Mouse (Mus musculus) lung, embryonic 14.5 days (tissue): Measurements from ENCODE around the gene Eif2b3. TPM values are rescaled to one million over a fixed set of nuclear protein-coding genes. Genes with fewer than 3 reads are reported as not detected.

Experiments used
- ATAC-seq: fragments of 200-750 bp; cut with Nextera tagmentation; 2 replicates; pipeline ENCODE4 v1.8.0; 2017; ENCODE audit warnings: mild to moderate bottlenecking, moderate TSS enrichment, moderate library complexity; ENCODE audit not compliant: insufficient read depth
- DNase-seq: peaks from one replicate; pipeline ENCODE4 v3.0.0-alpha.2; 2015
- H3K27ac ChIP-seq: fragments of 300-500 bp; sonication (generic); 2 replicates; pipeline ENCODE4 v1.5.1; 2014; ENCODE audit warnings: low read depth, mild to moderate bottlenecking, moderate library complexity
- H3K27me3 ChIP-seq: fragments of 300-500 bp; sonication (generic); 2 replicates; pipeline ENCODE4 v1.6.1; 2014; ENCODE audit warnings: low read length, control low read depth; ENCODE audit not compliant: insufficient read depth
- H3K36me3 ChIP-seq: fragments of 300-500 bp; sonication (generic); 2 replicates; pipeline ENCODE4 v1.6.1; 2014; ENCODE audit warnings: control low read depth; ENCODE audit not compliant: insufficient read depth
- H3K4me1 ChIP-seq: fragments of 300-500 bp; sonication (generic); 2 replicates; pipeline ENCODE4 v1.6.1; 2014; ENCODE audit warnings: antibody characterized with exemption, control low read depth; ENCODE audit not compliant: insufficient read depth
- H3K4me2 ChIP-seq: fragments of 300-500 bp; sonication (generic); 2 replicates; pipeline ENCODE4 v1.6.1; 2014; ENCODE audit warnings: mild to moderate bottlenecking
- H3K4me3 ChIP-seq: fragments of 300-500 bp; sonication (generic); 2 replicates; pipeline ENCODE4 v1.5.1; 2014; ENCODE audit warnings: low read depth, low read length
- H3K9ac ChIP-seq: fragments of 300-500 bp; sonication (generic); 2 replicates; pipeline ENCODE4 v1.6.1; 2014
- H3K9me3 ChIP-seq: fragments of 300-500 bp; sonication (generic); 2 replicates; pipeline ENCODE4 v1.6.1; 2016; ENCODE audit warnings: low read depth, low read length, control low read depth
- CTCF ChIP-seq: IDR thresholded peaks from 2 replicates; pipeline ENCODE4 v1.5.1; 2016; ENCODE audit warnings: antibody characterized with exemption, low read depth
- WGBS: fragments of 180-500 bp; shearing (Covaris S2); extraction: QIAGEN DNeasy Blood & Tissue Kit; methylation state at CpG from one replicate; pipeline ENCODE4 v1.1.7; 2014; 5-methylcytosine and 5-hydroxymethylcytosine counted together
- polyA plus RNA-seq: library from polyadenylated mRNA; unstranded; fragments of >200 nt; fragmentation: Nextera tagmentation; extraction: Ambion mirVana; gene quantifications from 2 replicates; pipeline ENCODE4 v1.2.1, GENCODE M21; 2014

Eif2b3 gene
- polyA plus RNA-seq, 1 experiment from 2014 or later: 43.5 TPM

DNA sequence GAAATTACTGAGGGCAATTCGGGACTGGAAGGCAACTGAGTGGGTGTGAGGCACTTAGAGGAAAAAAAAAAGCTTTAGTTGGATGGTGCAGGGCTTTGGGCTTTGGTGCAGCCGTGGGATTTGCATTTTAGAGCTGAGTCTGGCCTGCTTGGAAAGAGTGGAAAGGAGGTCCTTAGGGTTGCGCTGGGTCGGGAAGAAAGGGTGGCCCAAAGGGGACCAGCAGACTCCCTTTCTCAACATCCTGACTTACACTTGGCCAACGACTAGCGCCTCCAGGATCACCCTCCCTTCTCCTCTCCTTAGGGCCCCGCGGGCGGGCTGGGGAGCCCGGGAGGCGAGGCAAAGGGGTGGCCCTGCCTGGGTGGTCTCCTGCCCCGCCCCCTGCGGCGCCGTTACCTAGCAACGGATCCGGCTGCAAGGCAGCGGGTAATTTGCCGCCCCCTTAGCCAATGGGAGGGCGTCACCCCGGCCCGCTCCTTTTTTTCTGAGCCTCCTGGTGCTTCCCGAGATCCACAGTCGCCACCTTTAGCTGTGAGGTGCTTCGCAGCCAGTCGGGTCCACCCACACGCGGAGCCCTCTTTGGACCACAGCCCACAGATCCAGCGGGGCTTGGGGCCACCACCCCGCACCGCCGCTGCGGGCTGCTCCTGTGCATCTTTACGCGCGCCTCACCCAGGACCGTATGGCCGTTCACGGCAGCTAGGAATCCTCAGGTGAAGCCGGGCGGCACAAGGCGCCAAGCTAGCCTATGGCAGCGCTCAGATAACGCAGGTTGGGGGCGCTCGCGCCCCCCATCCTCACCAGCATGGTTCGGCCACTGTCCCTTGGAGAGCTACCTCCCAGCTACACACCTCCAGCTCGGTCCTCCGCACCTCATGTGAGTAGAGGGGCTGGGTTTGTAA, 76.6 kb downstream of the Eif2b3 start, which contains the start of gene Ptch2:
Gene Ptch2 (plus strand): TSS at position 525 of the 902 bp plus-strand sequence.
- no peak; the same call in 1 of the 2 replicates for TF ChIP-seq CTCF
- Histone ChIP-seq H3K9me3 (no peaks in the 10 kb centered on the region), H3K4me2 (peak within 1 kb of the TSS; percentile 98), H3K4me1 (peaks cover 10% of the 10 kb centered on the region), H3K4me3 (peak within 1 kb of the TSS; percentile 67), H3K27me3 (no peaks in the 10 kb centered on the region), H3K9ac (peak within 1 kb of the TSS; percentile 70), H3K36me3 (peaks cover 9% of the 10 kb centered on the region; the same call in 1 of the 2 replicates), H3K27ac (peak within 1 kb of the TSS; percentile 82)
- DNase-seq (peak; percentile 95), ATAC-seq (peak; percentile 77)
- WGBS: 2% methylated on average over 50 of the region's 50 CpGs

DNA sequence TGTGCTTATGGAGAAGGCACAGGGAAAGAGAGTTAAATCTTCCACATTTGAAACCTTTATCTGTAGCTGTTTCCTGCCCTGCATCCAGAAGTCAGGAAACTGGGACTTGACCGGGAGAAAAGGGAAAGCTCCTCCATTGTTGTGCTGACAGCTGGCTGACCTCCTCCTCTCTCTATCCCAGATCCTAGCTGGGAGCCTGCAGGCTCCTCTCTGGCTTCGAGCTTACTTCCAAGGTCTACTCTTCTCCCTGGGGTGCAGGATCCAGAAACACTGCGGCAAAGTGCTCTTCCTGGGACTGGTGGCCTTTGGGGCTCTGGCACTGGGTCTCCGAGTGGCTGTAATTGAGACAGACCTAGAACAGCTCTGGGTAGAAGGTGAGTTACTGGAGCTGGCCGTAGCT, 77.5 kb downstream of the Eif2b3 start:
- Histone ChIP-seq H3K9ac (peak overlapping the region; percentile 70), H3K4me3 (peak overlapping the region; percentile 67), H3K4me1 (peaks cover 10% of the 10 kb centered on the region), H3K36me3 (peaks cover 17% of the 10 kb centered on the region; the same call in 1 of the 2 replicates), H3K9me3 (no peaks in the 10 kb centered on the region), H3K27ac (peak overlapping the region; percentile 82), H3K4me2 (peak overlapping the region; percentile 98), H3K27me3 (no peaks in the 10 kb centered on the region)
- no peak for ATAC-seq
- TF ChIP-seq CTCF: no peak
- WGBS: 5% methylated on average over 5 of the region's 5 CpGs
- DNase-seq: peak; percentile 31

DNA sequence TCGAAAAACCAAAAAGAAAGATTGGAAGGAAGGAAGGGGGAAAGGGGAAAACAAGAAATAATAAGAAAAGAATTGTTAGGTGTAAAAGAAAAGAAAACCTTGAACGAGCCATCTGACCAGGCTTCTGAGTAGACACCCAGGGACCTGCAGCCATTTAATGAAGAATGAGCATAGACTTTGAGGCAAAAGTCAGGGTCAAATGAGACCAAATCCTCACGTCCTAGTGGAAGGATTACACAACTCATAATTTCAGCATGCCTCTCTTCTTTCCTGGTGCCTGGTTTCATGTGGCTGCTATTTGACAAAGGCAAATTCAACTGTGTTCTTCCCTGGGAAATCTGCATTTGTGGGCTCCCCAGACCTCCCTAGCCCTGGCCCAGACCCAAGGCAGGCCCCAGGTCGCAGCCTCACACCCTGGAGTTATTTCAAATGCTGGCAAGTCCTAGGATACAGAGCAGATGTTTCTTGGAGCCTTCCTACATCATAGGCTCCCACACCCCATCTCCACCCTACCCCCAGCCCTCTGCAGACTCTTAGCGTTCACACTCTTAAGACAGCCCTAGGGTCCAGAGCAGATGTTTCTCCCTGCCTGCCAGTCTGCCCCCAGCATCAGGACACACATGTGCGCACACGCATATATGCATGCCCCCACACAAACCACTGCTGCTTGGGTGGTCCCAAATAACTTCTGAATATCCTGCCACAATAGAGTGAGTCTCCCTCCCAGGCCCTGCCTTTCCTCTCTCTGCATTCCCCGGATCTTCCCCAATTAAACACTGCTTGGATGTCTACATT, 79.0 kb downstream of the Eif2b3 start:
- WGBS: 41% methylated on average over 8 of the region's 8 CpGs

DNA sequence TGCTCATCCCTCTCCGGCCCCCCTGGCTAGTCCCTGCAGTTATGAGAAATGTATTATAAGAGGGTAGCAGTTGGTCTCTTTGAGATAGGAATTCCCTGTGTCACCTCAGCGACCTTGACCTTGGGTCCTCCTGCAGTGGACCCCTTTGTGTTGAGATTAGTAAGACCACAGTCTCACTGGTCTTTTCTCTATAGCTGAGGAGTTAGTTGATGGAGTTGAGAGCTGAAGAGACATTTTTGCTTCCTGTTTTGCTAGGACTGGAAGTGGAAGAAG, 79.5 kb downstream of the Eif2b3 start:
- H3K36me3 ChIP-seq: peaks cover 25% of the 10 kb centered on the region; the same call in 1 of the 2 replicates
- H3K27ac ChIP-seq: peak overlapping the region; percentile 83
- H3K4me2 ChIP-seq: peak overlapping the region; percentile 98
- H3K27me3 ChIP-seq: no peaks in the 10 kb centered on the region
- H3K9me3 ChIP-seq: no peaks in the 10 kb centered on the region
- no peak for TF ChIP-seq CTCF
- DNase-seq (no peak), ATAC-seq (no peak)
- peaks cover 10% of the 10 kb centered on the region for H3K4me1 ChIP-seq
- no peak overlapping the region for H3K4me3 ChIP-seq
- WGBS: 39% methylated on average over 2 of the region's 2 CpGs
- no peak overlapping the region for H3K9ac ChIP-seq

More for the DNA sequence above, 79.0 kb downstream of the Eif2b3 start:
- no peak overlapping the region for H3K9ac ChIP-seq
- peak overlapping the region; percentile 83 for H3K27ac ChIP-seq
- TF ChIP-seq CTCF: no peak
- peaks cover 25% of the 10 kb centered on the region; the same call in 1 of the 2 replicates for H3K36me3 ChIP-seq
- no peaks in the 10 kb centered on the region for H3K9me3 ChIP-seq
- H3K4me3 ChIP-seq: peak overlapping the region; percentile 67
- peak overlapping the region; percentile 98 for H3K4me2 ChIP-seq
- peaks cover 10% of the 10 kb centered on the region for H3K4me1 ChIP-seq
- no peaks in the 10 kb centered on the region for H3K27me3 ChIP-seq
- peak; percentile 91 for ATAC-seq
- peak; percentile 84 for DNase-seq

DNA sequence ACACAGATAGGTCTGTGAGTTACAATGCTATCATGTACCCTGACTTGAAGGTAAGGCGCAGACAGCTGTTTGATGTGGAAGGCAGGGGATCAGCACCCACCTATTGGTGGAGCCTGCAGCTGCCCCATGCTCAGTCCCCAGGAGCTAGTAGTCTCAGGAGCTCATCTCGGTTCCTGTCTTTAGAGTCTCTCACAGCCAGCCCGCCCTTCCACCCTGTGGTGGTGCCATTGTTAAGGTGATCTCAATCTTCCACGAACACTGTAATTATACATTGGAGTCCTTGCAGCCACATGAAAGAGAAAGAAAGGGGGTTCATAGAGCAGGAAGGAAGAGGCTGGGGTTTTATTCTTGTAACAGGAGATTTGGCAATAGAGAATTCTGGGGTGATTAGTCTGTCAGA, 80.8 kb downstream of the Eif2b3 start:
- Histone ChIP-seq H3K4me1 (peaks cover 8% of the 10 kb centered on the region), H3K36me3 (peaks cover 28% of the 10 kb centered on the region; the same call in 1 of the 2 replicates), H3K9me3 (no peaks in the 10 kb centered on the region), H3K9ac (no peak overlapping the region), H3K27ac (no peak overlapping the region), H3K4me3 (no peak overlapping the region), H3K27me3 (no peaks in the 10 kb centered on the region), H3K4me2 (no peak overlapping the region)
- WGBS: 79% methylated on average over 4 of the region's 4 CpGs
- DNase-seq (no peak), ATAC-seq (no peak)
- TF ChIP-seq CTCF: no peak

DNA sequence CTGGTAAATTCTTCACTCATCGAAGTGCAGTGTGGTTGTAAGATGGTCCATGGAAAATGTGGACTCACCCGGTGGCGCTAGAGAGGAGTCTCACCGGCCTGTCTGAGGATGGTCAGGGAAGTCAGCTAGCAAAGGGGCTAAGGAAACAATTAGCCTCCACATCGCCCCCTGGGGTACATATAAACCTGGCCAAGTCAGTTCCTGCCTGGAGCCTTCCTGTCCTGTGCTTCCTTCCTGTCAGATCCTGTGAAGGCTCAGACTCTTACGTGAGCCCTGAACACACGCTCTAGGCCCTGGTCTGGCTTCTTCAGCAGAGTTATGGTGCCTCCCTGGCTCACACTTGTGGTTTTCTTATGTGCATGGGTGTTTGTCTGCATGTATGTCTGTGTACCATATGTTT, 82.0 kb downstream of the Eif2b3 start:
- H3K27ac ChIP-seq: no peak overlapping the region
- TF ChIP-seq CTCF: peak; percentile 57
- DNase-seq (peak; percentile 77), ATAC-seq (no peak)
- peaks cover 37% of the 10 kb centered on the region; the same call in 1 of the 2 replicates for H3K36me3 ChIP-seq
- 0 out of 2 replicates have a peak, but pooled peaks cover 4% of the 10 kb centered on the region for H3K4me1 ChIP-seq
- no peaks in the 10 kb centered on the region for H3K27me3 ChIP-seq
- WGBS: 48% methylated on average over 7 of the region's 7 CpGs
- H3K4me2 ChIP-seq: no peak overlapping the region
- H3K9me3 ChIP-seq: no peaks in the 10 kb centered on the region
- no peak overlapping the region for H3K9ac ChIP-seq
- H3K4me3 ChIP-seq: no peak overlapping the region

DNA sequence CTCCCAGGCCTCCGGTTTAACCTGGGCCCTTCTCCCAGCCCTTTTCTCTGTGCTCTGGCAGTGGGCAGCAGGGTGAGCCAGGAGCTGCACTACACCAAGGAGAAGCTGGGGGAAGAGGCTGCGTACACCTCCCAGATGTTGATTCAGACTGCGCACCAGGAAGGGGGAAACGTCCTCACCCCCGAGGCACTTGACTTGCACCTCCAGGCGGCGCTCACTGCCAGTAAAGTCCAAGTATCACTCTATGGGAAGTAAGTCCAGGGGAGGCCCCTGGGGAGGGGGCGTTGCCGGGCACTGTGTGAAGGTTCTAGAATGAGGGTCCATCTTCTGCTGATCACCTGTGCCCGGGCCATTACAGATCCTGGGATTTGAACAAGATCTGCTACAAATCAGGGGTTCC, 85.5 kb downstream of the Eif2b3 start:
- no peaks in the 10 kb centered on the region for H3K9me3 ChIP-seq
- H3K4me3 ChIP-seq: no peak overlapping the region
- no peaks in the 10 kb centered on the region for H3K4me1 ChIP-seq
- H3K9ac ChIP-seq: no peak overlapping the region
- ATAC-seq (peak; percentile 21; the same call in 1 of the 2 replicates), DNase-seq (peak; percentile 30)
- 59% methylated on average over 10 of the region's 10 CpGs for WGBS
- no peaks in the 10 kb centered on the region for H3K27me3 ChIP-seq
- peak; percentile 17; the same call in 1 of the 2 replicates for TF ChIP-seq CTCF
- H3K36me3 ChIP-seq: peaks cover 71% of the 10 kb centered on the region
- H3K4me2 ChIP-seq: no peak overlapping the region
- no peak overlapping the region for H3K27ac ChIP-seq
